Mouse (Mus musculus) thymus, adult 2 months (tissue): ENCODE results near the gene Tpsg1. TPM values are rescaled to one million over a fixed set of nuclear protein-coding genes. Genes with fewer than 3 reads are reported as not detected.

Experiments used
- DNase-seq: peaks from one replicate; pipeline ENCODE4 v3.0.0; 2021
- H3K27ac ChIP-seq: fragments of 200-500 bp; 2 replicates; pipeline ENCODE4 v1.5.1; 2012; ENCODE audit warnings: low read length, control low read depth; ENCODE audit not compliant: control insufficient read depth, insufficient read depth
- H3K27me3 ChIP-seq: fragments of 200-500 bp; 2 replicates; pipeline ENCODE4 v1.6.1; 2012; ENCODE audit warnings: mild to moderate bottlenecking, low read length, moderate library complexity, mixed read lengths; ENCODE audit not compliant: control insufficient read depth, insufficient read depth
- H3K36me3 ChIP-seq: fragments of 200-500 bp; 2 replicates; pipeline ENCODE4 v1.6.1; 2012; ENCODE audit warnings: mild to moderate bottlenecking, low read length, moderate library complexity; ENCODE audit not compliant: control insufficient read depth, insufficient read depth
- H3K4me1 ChIP-seq: fragments of 200-500 bp; replicated peaks from 2 replicates; pipeline ENCODE4 v1.6.1; 2012; ENCODE audit warnings: low read length; ENCODE audit not compliant: control insufficient read depth, insufficient read depth
- H3K4me3 ChIP-seq: fragments of 200-500 bp; 2 replicates; pipeline ENCODE4 v1.5.1; 2012; ENCODE audit warnings: mild to moderate bottlenecking, low read length, control low read depth, moderate library complexity; ENCODE audit not compliant: control insufficient read depth, insufficient read depth
- CTCF ChIP-seq: fragments of 200-500 bp; IDR thresholded peaks from 2 replicates; pipeline ENCODE4 v1.5.1; 2012; ENCODE audit warnings: mild to moderate bottlenecking, control low read depth, low read length, moderate library complexity, borderline replicate concordance; ENCODE audit not compliant: control insufficient read depth, poor library complexity, insufficient read depth; ENCODE audit errors: extremely low read depth
- POLR2A ChIP-seq: fragments of 200-500 bp; IDR thresholded peaks from 2 replicates; pipeline ENCODE4 v1.6.1; 2012; ENCODE audit warnings: mild to moderate bottlenecking, low read length, control low read depth, moderate library complexity; ENCODE audit not compliant: control insufficient read depth, poor library complexity, insufficient read depth; ENCODE audit errors: extremely low read depth
- WGBS: fragments of 180-500 bp; shearing (Covaris S2); methylation state at CpG from one replicate; pipeline ENCODE4 v1.1.7; 2018; 5-methylcytosine and 5-hydroxymethylcytosine counted together
- polyA plus RNA-seq: library from polyadenylated mRNA; depleted of rRNA; stranded (reverse); fragments of >200 nt; gene quantifications from 2 replicates; pipeline ENCODE4 v1.2.3, GENCODE M21; 2012

Tpsg1 gene
- polyA plus RNA-seq, 1 experiment = 1.8 TPM

- Histone ChIP-seq H3K36me3 (no peaks in the 10 kb centered on the region), H3K4me3 (no peak overlapping the region), H3K27me3 (no peaks in the 10 kb centered on the region), H3K27ac (no peak overlapping the region), H3K4me1 (no peaks in the 10 kb centered on the region)
- no peak for TF ChIP-seq CTCF
- no peak for TF ChIP-seq POLR2A
- DNase-seq = no peak
- 81% methylated on average over 4 of the region's 4 CpGs for WGBS
Measured at GRCm38 (mm10) chr17:25407352-25407751, 38.3 kb downstream of the Tpsg1 start.

- WGBS = 93% methylated on average over 7 of the region's 7 CpGs
- no peaks in the 10 kb centered on the region for H3K27me3 ChIP-seq
- no peak overlapping the region for H3K27ac ChIP-seq
- no peaks in the 10 kb centered on the region for H3K36me3 ChIP-seq
- no peaks in the 10 kb centered on the region for H3K4me1 ChIP-seq
- DNase-seq = no peak
- H3K4me3 ChIP-seq = no peak overlapping the region
- TF ChIP-seq POLR2A (no peak), CTCF (no peak)
Measured at GRCm38 (mm10) chr17:25408302-25408999, 39.4 kb downstream of the Tpsg1 start.

DNA sequence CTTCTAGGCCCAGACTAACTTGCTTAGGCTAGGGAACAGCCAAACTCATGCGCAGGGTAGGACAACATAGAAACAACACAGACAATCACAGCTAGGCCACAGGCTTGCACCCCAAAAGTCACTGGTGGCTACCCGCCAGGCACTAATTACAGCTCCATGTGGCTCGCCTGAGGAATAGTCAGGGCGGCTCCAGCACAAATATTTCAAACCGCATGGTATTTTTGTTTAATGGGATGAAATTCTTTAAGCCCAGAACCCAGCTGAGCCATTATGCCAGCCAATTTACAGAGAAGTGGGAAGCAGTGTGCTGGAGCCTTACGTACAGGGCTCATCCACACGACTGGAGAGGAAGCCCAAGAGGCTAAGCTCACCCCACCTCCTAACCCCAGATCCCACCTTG lies 40.5 kb downstream of the Tpsg1 start:
- no peak overlapping the region for H3K27ac ChIP-seq
- 89% methylated on average over 7 of the region's 7 CpGs for WGBS
- no peaks in the 10 kb centered on the region for H3K36me3 ChIP-seq
- no peak for DNase-seq
- no peaks in the 10 kb centered on the region for H3K4me1 ChIP-seq
- H3K4me3 ChIP-seq = no peak overlapping the region
- H3K27me3 ChIP-seq = no peaks in the 10 kb centered on the region
- TF ChIP-seq POLR2A (no peak), CTCF (no peak)

- Histone ChIP-seq H3K27me3 (no peaks in the 10 kb centered on the region), H3K4me1 (no peaks in the 10 kb centered on the region), H3K36me3 (no peaks in the 10 kb centered on the region), H3K4me3 (no peak overlapping the region), H3K27ac (no peak overlapping the region)
- DNase-seq = no peak
- 78% methylated on average over 6 of the region's 6 CpGs for WGBS
- TF ChIP-seq POLR2A = no peak
- TF ChIP-seq CTCF = no peak
Measured at GRCm38 (mm10) chr17:25410180-25410579, 41.1 kb downstream of the Tpsg1 start.

DNA sequence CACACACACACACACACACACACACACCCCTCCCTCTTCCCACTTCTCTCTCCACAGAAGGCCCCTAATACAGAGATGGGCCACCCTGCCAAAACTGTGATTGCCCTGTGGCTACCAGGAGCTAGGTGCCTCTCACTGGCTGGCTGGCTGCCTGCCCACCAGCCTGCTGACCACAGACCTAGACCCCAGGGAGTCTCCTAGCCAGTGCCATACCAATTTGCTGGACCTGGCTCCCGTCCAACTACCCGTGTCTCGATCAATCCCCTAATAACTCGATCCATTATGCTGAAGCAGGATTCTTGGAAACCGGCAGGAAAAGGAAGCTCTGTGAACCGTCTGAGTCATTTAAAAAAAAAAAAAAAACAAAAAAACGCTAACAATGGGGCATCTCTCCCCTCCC lies 41.7 kb downstream of the Tpsg1 start:
- Histone ChIP-seq H3K27me3 (no peaks in the 10 kb centered on the region), H3K27ac (no peak overlapping the region), H3K4me1 (no peaks in the 10 kb centered on the region), H3K4me3 (no peak overlapping the region), H3K36me3 (no peaks in the 10 kb centered on the region)
- TF ChIP-seq POLR2A = no peak
- no peak for TF ChIP-seq CTCF
- WGBS = 8% methylated on average over 7 of the region's 7 CpGs
- DNase-seq = no peak

- Histone ChIP-seq H3K4me3 (no peak overlapping the region), H3K27ac (no peak overlapping the region), H3K27me3 (no peaks in the 10 kb centered on the region), H3K36me3 (no peaks in the 10 kb centered on the region), H3K4me1 (no peaks in the 10 kb centered on the region)
- no peak for DNase-seq
- 47% methylated on average over 4 of the region's 4 CpGs for WGBS
- TF ChIP-seq POLR2A (no peak), CTCF (no peak)
Measured at GRCm38 (mm10) chr17:25411251-25411650, 42.2 kb downstream of the Tpsg1 start.

DNA sequence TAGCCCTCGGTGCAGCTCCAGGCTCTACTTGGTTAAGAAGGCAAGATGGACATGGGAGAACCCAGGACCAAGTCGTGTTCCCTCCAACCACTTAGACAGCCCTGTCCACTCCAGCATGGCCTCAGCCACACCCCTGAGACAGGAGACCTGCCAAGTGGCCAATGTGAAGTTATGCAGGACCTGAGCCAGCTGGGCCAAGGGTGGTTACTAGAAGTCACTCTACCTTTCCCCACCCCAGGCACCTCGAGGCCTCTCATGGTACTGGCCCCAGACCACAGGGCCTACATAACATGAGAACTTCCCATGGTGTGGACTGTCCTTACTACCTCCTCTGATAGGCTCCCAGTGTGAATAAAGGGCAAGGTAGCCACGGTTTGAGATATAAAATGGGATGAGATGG lies 45.1 kb downstream of the Tpsg1 start:
- WGBS = 73% methylated on average over 4 of the region's 4 CpGs
- Histone ChIP-seq H3K4me1 (no peaks in the 10 kb centered on the region), H3K27ac (no peak overlapping the region), H3K36me3 (no peaks in the 10 kb centered on the region), H3K4me3 (no peak overlapping the region), H3K27me3 (no peaks in the 10 kb centered on the region)
- no peak for DNase-seq
- TF ChIP-seq POLR2A = no peak
- TF ChIP-seq CTCF = no peak
